Mouse (Mus musculus): ENCODE results near the gene Tchh. TPM values are rescaled to one million over a fixed set of nuclear protein-coding genes. Genes with fewer than 3 reads are reported as not detected.

Tchh gene
- polyA plus RNA-seq, 1 experiment from 2014 or later = 1.2 TPM

Small RNA genes lying within 50 kb of the gene (microRNA-seq; reads per million reads assigned to microRNA genes)
- gene Gm22752 = not detected

Other genes starting within 250 kb of the Tchh start
- gene Flg2, start 245.1 kb upstream of the Tchh start, polyA plus RNA-seq (2014; fragmentation: Nextera tagmentation; extraction: Ambion mirVana) = 0.04 TPM in 1 of 2 replicates, not detected in the other
- gene Flg, start 168.8 kb upstream of the Tchh start, polyA plus RNA-seq (2014; fragmentation: Nextera tagmentation; extraction: Ambion mirVana) = not detected in 2 replicates
- not detected in 2 replicates for gene Hrnr, start 122.6 kb upstream of the Tchh start, polyA plus RNA-seq (2014; fragmentation: Nextera tagmentation; extraction: Ambion mirVana)
- not detected in 2 replicates for gene Rptn, start 48.6 kb upstream of the Tchh start, polyA plus RNA-seq (2014; fragmentation: Nextera tagmentation; extraction: Ambion mirVana)
- gene Tchhl1, start 26.4 kb downstream of the Tchh start, polyA plus RNA-seq (2014; fragmentation: Nextera tagmentation; extraction: Ambion mirVana) = not detected in 2 replicates
- 94.0 and 157 TPM in 2 replicates for gene S100a11, start 78.2 kb downstream of the Tchh start, polyA plus RNA-seq (2014; fragmentation: Nextera tagmentation; extraction: Ambion mirVana)
- gene S100a10, start 112.8 kb downstream of the Tchh start, polyA plus RNA-seq (2014; fragmentation: Nextera tagmentation; extraction: Ambion mirVana) = 67.9 and 86.5 TPM in 2 replicates
- not detected in 2 replicates for gene Tdpoz2, start 210.4 kb downstream of the Tchh start, polyA plus RNA-seq (2014; fragmentation: Nextera tagmentation; extraction: Ambion mirVana)
- gene Tdpoz1, start 234.0 kb downstream of the Tchh start, polyA plus RNA-seq (2014; fragmentation: Nextera tagmentation; extraction: Ambion mirVana) = not detected in 2 replicates